Mouse (Mus musculus) stomach, embryonic 14.5 days (tissue): ENCODE results near the gene Phf2. TPM values are rescaled to one million over a fixed set of nuclear protein-coding genes. Genes with fewer than 3 reads are reported as not detected.

Source experiments
- ATAC-seq: fragments of 200-750 bp; cut with Nextera tagmentation; 2 replicates; pipeline ENCODE4 v1.8.0; 2017; ENCODE audit warnings: low read depth, moderate TSS enrichment; ENCODE audit not compliant: insufficient number of reproducible peaks, insufficient read depth, low FRiP score
- H3K27ac ChIP-seq: fragments of 300-500 bp; sonication (generic); 2 replicates; pipeline ENCODE4 v1.5.1; 2014; ENCODE audit warnings: mild to moderate bottlenecking, low read length, moderate library complexity, mixed read lengths
- H3K27me3 ChIP-seq: fragments of 300-500 bp; sonication (generic); 2 replicates; pipeline ENCODE4 v1.6.1; 2014; ENCODE audit warnings: low read length, control low read depth, mixed read lengths; ENCODE audit not compliant: control insufficient read depth, insufficient read depth
- H3K36me3 ChIP-seq: fragments of 300-500 bp; sonication (generic); 2 replicates; pipeline ENCODE4 v1.6.1; 2014; ENCODE audit warnings: mild to moderate bottlenecking, control low read depth, low read length, moderate library complexity, mixed read lengths; ENCODE audit not compliant: control insufficient read depth, insufficient read depth
- H3K4me1 ChIP-seq: fragments of 300-500 bp; sonication (generic); 2 replicates; pipeline ENCODE4 v1.6.1; 2014; ENCODE audit warnings: low read length, control low read depth, mixed read lengths; ENCODE audit not compliant: control insufficient read depth, insufficient read depth
- H3K4me2 ChIP-seq: fragments of 300-500 bp; sonication (generic); replicated peaks from 2 replicates; pipeline ENCODE4 v1.6.1; 2014; ENCODE audit warnings: low read depth, low read length, control low read depth
- H3K4me3 ChIP-seq: fragments of 300-500 bp; sonication (generic); 2 replicates; pipeline ENCODE4 v1.5.1; 2014; ENCODE audit warnings: low read depth, low read length, control low read depth
- H3K9ac ChIP-seq: fragments of 300-500 bp; sonication (generic); replicated peaks from 2 replicates; pipeline ENCODE4 v1.6.1; 2014; ENCODE audit warnings: low read depth, mild to moderate bottlenecking, control low read depth, low read length, moderate library complexity, mixed read lengths
- H3K9me3 ChIP-seq: fragments of 300-500 bp; sonication (generic); 2 replicates; pipeline ENCODE4 v1.6.1; 2016; ENCODE audit warnings: low read depth, low read length, control low read depth; ENCODE audit not compliant: control insufficient read depth
- WGBS: fragments of 180-500 bp; shearing (Covaris S2); extraction: QIAGEN DNeasy Blood & Tissue Kit; methylation state at CpG from one replicate; pipeline ENCODE4 v1.1.7; 2014; 5-methylcytosine and 5-hydroxymethylcytosine counted together
- polyA plus RNA-seq: library from polyadenylated mRNA; unstranded; fragments of >200 nt; fragmentation: Nextera tagmentation; extraction: Ambion mirVana; gene quantifications from 2 replicates; pipeline ENCODE4 v1.2.1, GENCODE M21; 2014

The Phf2 gene
- polyA plus RNA-seq, 1 experiment from 2014 or later = 12.7 TPM

DNA sequence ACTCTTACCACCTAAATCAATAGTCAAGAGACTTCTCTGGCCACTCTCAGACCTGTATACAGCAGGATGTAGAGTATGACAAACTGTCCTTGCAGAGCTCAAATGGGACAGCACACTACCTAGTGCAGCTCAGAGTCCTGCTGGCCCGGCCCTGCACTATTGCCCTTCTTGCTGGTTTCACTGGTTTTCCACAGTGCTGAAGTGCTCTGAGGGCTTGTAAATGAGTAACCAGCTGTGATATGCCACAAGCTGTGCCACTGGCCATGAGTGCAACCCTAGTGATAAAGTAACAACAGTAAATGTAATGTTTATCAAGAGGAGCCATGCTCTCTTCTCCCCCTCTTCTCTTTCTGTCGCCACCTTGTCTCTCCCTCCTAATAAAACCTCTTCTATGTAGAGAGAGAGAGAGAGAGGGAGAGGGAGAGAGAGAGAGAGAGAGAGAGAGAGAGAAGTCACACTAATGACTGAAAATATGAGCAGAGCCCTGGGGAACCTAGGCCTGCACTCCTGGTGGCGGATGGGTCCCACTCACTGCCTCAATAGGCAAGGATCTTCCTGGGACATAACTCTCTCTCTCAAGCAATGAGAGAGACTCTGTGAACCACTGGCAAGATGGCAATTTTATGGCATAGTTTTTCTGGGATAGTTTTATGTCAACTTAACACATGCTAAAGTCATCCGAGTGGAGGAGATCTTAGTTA lies 19.5 kb upstream of the Phf2 start:
- no peak overlapping the region for H3K4me2 ChIP-seq
- no peak overlapping the region for H3K9ac ChIP-seq
- ATAC-seq = 0 out of 2 replicates have a peak, but pooled peaks have one; percentile 67
- H3K27me3 ChIP-seq = no peaks in the 10 kb centered on the region
- no peak overlapping the region for H3K4me3 ChIP-seq
- WGBS = 80% methylated on average over 4 of the region's 4 CpGs
- no peak overlapping the region for H3K27ac ChIP-seq
- no peaks in the 10 kb centered on the region for H3K9me3 ChIP-seq
- H3K36me3 ChIP-seq = peaks cover 76% of the 10 kb centered on the region
- no peaks in the 10 kb centered on the region for H3K4me1 ChIP-seq

DNA sequence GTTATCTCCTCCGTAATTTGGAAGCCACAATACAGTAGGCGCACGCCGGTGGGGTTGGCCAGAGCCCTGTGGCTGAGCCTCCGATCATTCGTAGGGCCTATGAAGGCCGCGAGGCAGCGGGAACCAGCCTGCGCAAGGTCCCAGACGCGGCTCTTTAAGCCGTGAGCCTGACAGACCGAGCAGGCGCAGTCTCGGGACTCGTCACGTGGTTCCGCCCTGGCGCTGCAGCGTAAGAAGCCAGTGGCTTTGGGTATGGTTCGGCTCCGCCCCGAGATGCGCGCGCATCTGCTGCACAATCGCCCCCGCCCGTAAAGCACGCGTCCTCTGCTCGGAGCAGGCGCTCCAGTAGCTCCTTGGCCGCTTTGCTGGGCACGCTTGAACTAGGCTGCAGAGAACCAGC lies 7.6 kb upstream of the Phf2 start:
- H3K4me3 ChIP-seq = peak overlapping the region; percentile 30
- no peaks in the 10 kb centered on the region for H3K27me3 ChIP-seq
- peaks cover 19% of the 10 kb centered on the region for H3K36me3 ChIP-seq
- peak overlapping the region; percentile 54 for H3K9ac ChIP-seq
- H3K4me2 ChIP-seq = peak overlapping the region; percentile 64
- H3K27ac ChIP-seq = peak overlapping the region; percentile 82
- no peaks in the 10 kb centered on the region for H3K4me1 ChIP-seq
- peak; percentile 99 for ATAC-seq
- H3K9me3 ChIP-seq = no peaks in the 10 kb centered on the region
- WGBS = under 1% methylated on average over 36 of the region's 36 CpGs

DNA sequence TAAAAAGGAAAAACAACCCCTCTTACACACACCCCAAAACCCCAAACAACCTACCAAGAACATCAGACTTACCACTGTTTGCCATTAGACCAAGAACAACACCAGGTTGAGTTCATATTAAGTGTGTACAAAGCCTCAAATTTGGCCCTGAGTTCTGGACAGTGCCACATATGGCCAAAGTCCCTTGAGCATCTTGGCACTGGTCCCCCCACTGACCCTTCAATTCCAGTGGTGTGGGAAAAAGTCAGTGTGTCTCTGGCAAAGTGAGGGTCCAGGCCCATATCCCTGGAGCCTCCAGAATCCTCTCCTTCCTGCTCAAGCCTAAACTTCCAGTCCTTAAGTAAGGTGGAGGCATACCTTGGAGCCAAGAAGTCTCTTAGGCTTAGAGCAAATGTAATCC lies 6.9 kb upstream of the Phf2 start:
- peak overlapping the region; percentile 82; the same call in 1 of the 2 replicates for H3K27ac ChIP-seq
- H3K4me2 ChIP-seq = peak overlapping the region; percentile 64
- H3K36me3 ChIP-seq = peaks cover 17% of the 10 kb centered on the region
- no peak for ATAC-seq
- H3K4me1 ChIP-seq = peaks cover 2% of the 10 kb centered on the region; the same call in 1 of the 2 replicates
- H3K9ac ChIP-seq = peak overlapping the region; percentile 54; the same call in 1 of the 2 replicates
- H3K27me3 ChIP-seq = no peaks in the 10 kb centered on the region
- no peaks in the 10 kb centered on the region for H3K9me3 ChIP-seq
- H3K4me3 ChIP-seq = 0 out of 2 replicates have a peak overlapping the region, but pooled peaks have one; percentile 30

DNA sequence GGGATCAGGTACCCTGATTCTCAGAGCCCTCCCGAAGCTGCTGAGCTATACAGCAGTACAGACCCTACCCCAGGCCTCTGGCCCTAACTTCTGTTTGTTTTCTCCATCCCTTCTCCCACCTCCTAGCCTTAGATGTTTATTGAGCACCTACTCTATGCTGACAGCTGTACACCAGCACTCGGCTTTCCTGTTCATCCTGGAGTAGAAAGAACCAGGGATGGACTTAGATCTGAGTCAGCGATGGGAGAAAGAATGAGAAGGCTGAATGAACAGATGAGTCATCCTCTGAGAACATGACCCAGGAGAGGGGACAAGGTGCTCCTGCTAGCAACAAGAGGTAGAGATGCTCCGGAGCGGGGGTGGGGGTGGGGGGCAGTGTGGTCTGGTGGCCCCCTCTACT lies 1.8 kb upstream of the Phf2 start:
- WGBS = 75% methylated on average over 5 of the region's 5 CpGs
- ATAC-seq = no peak
- no peak overlapping the region for H3K27ac ChIP-seq
- no peaks in the 10 kb centered on the region for H3K9me3 ChIP-seq
- no peak overlapping the region for H3K9ac ChIP-seq
- no peak overlapping the region for H3K4me3 ChIP-seq
- no peaks in the 10 kb centered on the region for H3K27me3 ChIP-seq
- H3K4me2 ChIP-seq = no peak overlapping the region
- H3K36me3 ChIP-seq = no peaks in the 10 kb centered on the region
- peaks cover 28% of the 10 kb centered on the region for H3K4me1 ChIP-seq

DNA sequence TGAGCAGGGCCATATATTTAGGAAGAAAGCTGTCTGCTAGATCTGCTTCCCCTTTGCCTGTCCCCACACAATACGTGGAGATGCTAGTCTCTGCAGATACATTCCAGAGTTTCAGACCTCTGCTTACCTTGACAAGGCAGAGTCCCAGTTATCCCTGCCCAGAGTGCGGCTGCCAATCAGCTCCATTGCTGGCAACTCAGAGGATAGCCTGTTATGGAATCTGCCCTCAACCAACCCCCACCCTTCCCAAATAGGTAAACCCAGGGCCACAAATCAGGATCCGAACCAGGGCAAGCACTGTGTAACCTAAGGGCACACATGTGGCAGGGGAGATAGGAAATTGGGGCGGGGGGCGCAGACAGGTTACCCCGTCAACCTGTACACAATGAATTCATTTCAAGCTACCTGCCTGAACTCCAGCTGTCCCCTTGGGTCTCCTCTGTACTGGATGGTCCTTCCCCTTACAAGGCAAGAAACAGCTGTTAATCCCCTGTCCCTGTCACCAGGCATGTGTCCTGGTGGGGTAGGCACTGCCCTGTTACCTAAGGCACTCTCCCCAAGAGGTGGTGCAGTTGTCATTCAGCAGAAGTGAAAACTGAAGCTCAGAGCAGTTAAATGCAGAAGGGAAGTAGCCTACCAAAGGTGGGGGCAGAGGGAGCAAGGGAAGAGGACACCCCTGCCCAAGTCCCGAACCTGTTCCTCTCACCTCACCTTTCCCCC lies 1.1 kb upstream of the Phf2 start:
- Histone ChIP-seq H3K4me2 (peak overlapping the region; percentile 81), H3K4me1 (peaks cover 28% of the 10 kb centered on the region), H3K27me3 (no peaks in the 10 kb centered on the region), H3K36me3 (no peaks in the 10 kb centered on the region), H3K9me3 (no peaks in the 10 kb centered on the region), H3K9ac (peak overlapping the region; percentile 97), H3K27ac (no peak overlapping the region), H3K4me3 (peak overlapping the region; percentile 82)
- 54% methylated on average over 7 of the region's 7 CpGs for WGBS
- no peak for ATAC-seq

DNA sequence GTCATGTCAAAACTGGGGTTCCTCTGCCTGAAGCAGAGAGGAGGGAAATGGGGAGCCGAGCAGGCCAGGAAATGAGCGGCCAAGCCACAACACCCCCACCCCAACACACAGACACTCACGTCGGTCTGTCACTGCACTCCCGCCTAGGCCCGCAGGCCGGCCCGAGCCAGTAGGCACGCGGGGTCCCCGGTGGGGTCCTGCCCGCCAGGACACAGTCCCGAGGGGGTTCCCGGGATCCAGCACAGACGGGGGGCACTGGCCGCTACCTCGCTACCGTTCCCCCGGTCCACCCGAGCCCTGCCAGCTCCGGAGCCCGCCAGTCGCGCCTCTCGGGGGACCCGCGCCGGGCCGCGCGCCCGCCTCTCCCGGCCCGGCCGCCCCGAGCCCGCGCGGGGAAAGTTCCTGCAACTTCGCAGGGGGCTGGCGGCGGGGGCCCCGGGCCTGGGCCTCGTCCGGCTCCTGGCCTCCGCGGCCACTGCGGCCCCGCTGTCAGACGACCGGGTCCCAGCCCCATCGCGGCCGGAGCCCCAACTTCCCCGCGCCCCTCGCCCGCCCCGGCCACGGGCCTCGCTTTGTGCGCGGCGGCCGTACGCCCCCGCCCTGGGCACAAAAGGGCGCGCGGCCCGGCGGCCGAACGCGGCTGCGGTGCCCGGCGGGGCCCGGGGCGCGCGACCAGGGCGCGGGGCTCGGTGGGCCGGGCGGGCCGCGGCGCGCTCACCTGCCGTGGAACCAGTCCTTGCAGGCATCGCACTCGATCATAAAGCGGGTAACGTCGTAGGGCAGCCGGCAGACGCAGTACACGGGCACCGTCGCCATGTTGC lies 759 bp downstream of the Phf2 start:
- H3K27me3 ChIP-seq = no peaks in the 10 kb centered on the region
- no peaks in the 10 kb centered on the region for H3K36me3 ChIP-seq
- peak; percentile 16; the same call in 1 of the 2 replicates for ATAC-seq
- H3K9me3 ChIP-seq = no peaks in the 10 kb centered on the region
- peaks cover 33% of the 10 kb centered on the region for H3K4me1 ChIP-seq
- H3K4me2 ChIP-seq = peak overlapping the region; percentile 89
- H3K4me3 ChIP-seq = peak overlapping the region; percentile 82
- H3K9ac ChIP-seq = peak overlapping the region; percentile 97
- under 1% methylated on average over 88 of the region's 102 CpGs for WGBS
- peak overlapping the region; percentile 94 for H3K27ac ChIP-seq

DNA sequence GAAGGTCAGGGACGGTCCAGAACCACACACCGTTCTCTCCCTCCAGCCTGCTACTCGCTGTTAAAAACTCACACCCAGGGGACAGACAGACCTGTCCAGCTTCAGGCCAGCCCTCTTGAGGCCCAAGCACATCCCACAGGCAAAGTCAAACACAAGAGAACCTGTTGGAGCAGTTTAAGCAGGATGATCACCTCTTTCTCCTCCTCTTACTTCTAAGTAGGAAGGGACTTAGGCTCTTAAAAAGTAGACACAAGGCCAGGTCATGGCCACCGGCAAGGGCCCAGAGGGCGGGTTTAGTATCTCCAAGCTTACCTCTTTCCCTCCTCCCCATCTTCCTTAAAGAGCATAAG lies 1.3 kb downstream of the Phf2 start:
- Histone ChIP-seq H3K27me3 (no peaks in the 10 kb centered on the region), H3K27ac (peak overlapping the region; percentile 94), H3K9me3 (no peaks in the 10 kb centered on the region), H3K9ac (peak overlapping the region; percentile 97), H3K4me1 (peaks cover 33% of the 10 kb centered on the region), H3K4me3 (peak overlapping the region; percentile 82), H3K36me3 (no peaks in the 10 kb centered on the region), H3K4me2 (peak overlapping the region; percentile 89)
- ATAC-seq = no peak
- WGBS = 7% methylated on average over 5 of the region's 5 CpGs

DNA sequence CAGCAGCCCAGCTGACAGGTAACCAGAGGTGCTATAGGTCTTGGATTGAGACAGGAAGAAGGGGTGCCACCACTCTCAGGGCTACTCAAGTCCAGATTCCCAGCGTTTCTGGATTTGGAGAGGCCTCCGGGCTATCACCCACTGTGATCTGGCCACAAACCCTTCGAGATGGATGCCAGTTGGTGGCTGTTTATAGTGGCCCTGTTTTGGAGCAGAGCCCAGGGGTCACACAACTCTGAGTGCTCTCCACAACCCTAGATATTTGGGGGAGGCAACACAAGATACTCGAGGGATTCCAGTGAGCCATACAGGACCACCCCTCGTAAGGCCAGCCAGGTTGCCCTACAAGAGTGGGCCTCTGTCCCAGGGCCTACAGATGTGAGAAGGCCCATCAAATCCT lies 1.8 kb downstream of the Phf2 start:
- Histone ChIP-seq H3K4me3 (peak overlapping the region; percentile 82), H3K27ac (peak overlapping the region; percentile 94; the same call in 1 of the 2 replicates), H3K27me3 (no peaks in the 10 kb centered on the region), H3K4me1 (peaks cover 33% of the 10 kb centered on the region), H3K4me2 (peak overlapping the region; percentile 89), H3K36me3 (no peaks in the 10 kb centered on the region), H3K9me3 (no peaks in the 10 kb centered on the region), H3K9ac (peak overlapping the region; percentile 97; the same call in 1 of the 2 replicates)
- 17% methylated on average over 5 of the region's 5 CpGs for WGBS
- no peak for ATAC-seq
